Mouse (Mus musculus) CH12.LX (cell line): ENCODE results near the gene Prkar1b. TPM values are rescaled to one million over a fixed set of nuclear protein-coding genes. Genes with fewer than 3 reads are reported as not detected.
A peak's percentile ranks its signal among the peaks of the same experiment; 100 is the strongest.

ENCODE experiments used
- DNase-seq: peaks from one replicate; pipeline ENCODE4 v3.0.0-alpha.2; 2013; ENCODE audit errors: extremely low read depth
- H3K27ac ChIP-seq: 2 replicates; pipeline ENCODE4 v1.5.1; 2012; ENCODE audit warnings: low read depth, mild to moderate bottlenecking, control low read depth, moderate library complexity; ENCODE audit not compliant: insufficient read depth
- H3K27me3 ChIP-seq: replicated peaks from 2 replicates; pipeline ENCODE3; 2012; ENCODE audit warnings: inconsistent platforms
- H3K36me3 ChIP-seq, 2 experiments: replicated peaks in 1 of 2; 2 replicates each; pipeline versions ENCODE3 to v1.6.1; 2012; ENCODE audit warnings: inconsistent platforms in 1 of 2, low read length in 1 of 2, mild to moderate bottlenecking in 1 of 2, mixed read lengths in 1 of 2, moderate library complexity in 1 of 2; ENCODE audit not compliant: control insufficient read depth in 1 of 2, insufficient read depth in 1 of 2
- H3K4me1 ChIP-seq, 2 experiments: 2 replicates each; pipeline ENCODE4 v1.6.1; 2012; ENCODE audit warnings: inconsistent platforms in 1 of 2, moderate library complexity in 1 of 2; ENCODE audit not compliant: insufficient read depth in 2 of 2, control insufficient read depth in 1 of 2
- H3K4me2 ChIP-seq: 2 replicates; pipeline ENCODE4 v1.6.1; 2012; ENCODE audit warnings: low read depth, mild to moderate bottlenecking, control low read depth; ENCODE audit not compliant: poor library complexity, insufficient read depth, severe bottlenecking
- H3K4me3 ChIP-seq, 3 experiments: fragments of 150-350 bp in 1 of 3; sonication (generic) in 1 of 3; replicated peaks in 1 of 3; 2 replicates each; pipeline versions ENCODE3 to v1.5.1; 2011 to 2012; ENCODE audit warnings: low read depth in 2 of 3, low read length in 2 of 3, mild to moderate bottlenecking in 2 of 3, moderate library complexity in 2 of 3, control low read depth in 1 of 3, improper control_type of control experiment in 1 of 3, inconsistent platforms in 1 of 3, mixed read lengths in 1 of 3; ENCODE audit not compliant: poor library complexity in 1 of 3
- H3K79me2 ChIP-seq: replicated peaks from 2 replicates; pipeline ENCODE4 v1.6.1; 2012; ENCODE audit warnings: mild to moderate bottlenecking, moderate library complexity; ENCODE audit not compliant: control insufficient read depth, poor library complexity, insufficient read depth, severe bottlenecking; ENCODE audit errors: extremely low read depth
- H3K9ac ChIP-seq: 2 replicates; pipeline ENCODE4 v1.6.1; 2012; ENCODE audit warnings: low read depth, mild to moderate bottlenecking, control low read depth, moderate library complexity; ENCODE audit not compliant: insufficient read depth
- H3K9me3 ChIP-seq: replicated peaks from 2 replicates; pipeline ENCODE3; 2012; ENCODE audit warnings: low read length, inconsistent platforms, mixed read lengths
- CHD1 ChIP-seq: IDR thresholded peaks from 2 replicates; pipeline ENCODE4 v1.6.1; 2012; ENCODE audit warnings: low read depth, low read length, improper control_type of control experiment, inconsistent platforms
- CHD2 ChIP-seq: IDR thresholded peaks from 2 replicates; pipeline ENCODE4 v1.6.1; 2011; ENCODE audit warnings: low read length, improper control_type of control experiment
- EP300 ChIP-seq: IDR thresholded peaks from 2 replicates; pipeline ENCODE4 v1.6.1; 2011; ENCODE audit warnings: low read length, improper control_type of control experiment
- KAT2A ChIP-seq: IDR thresholded peaks from 2 replicates; pipeline ENCODE4 v1.6.1; 2012; ENCODE audit warnings: low read length, improper control_type of control experiment, inconsistent platforms; ENCODE audit not compliant: insufficient replicate concordance
- POLR2A ChIP-seq: IDR thresholded peaks from 2 replicates; pipeline ENCODE4 v1.6.1; 2011; ENCODE audit warnings: low read depth, mild to moderate bottlenecking, improper control_type of control experiment, low read length
- POLR2AphosphoS2 ChIP-seq: IDR thresholded peaks from 2 replicates; pipeline ENCODE4 v1.6.1; 2011; ENCODE audit warnings: low read depth, low read length, improper control_type of control experiment
- RAD21 ChIP-seq: IDR thresholded peaks from 2 replicates; pipeline ENCODE4 v1.6.1; 2011; ENCODE audit warnings: low read depth, mild to moderate bottlenecking, low read length, improper control_type of control experiment, moderate library complexity
- TBP ChIP-seq: conservative IDR thresholded peaks from 2 replicates; pipeline ENCODE4 v1.6.1; 2011; ENCODE audit warnings: low read depth, low read length, improper control_type of control experiment
- TCF12 ChIP-seq: IDR thresholded peaks from 2 replicates; pipeline ENCODE4 v1.6.1; 2014; ENCODE audit warnings: low read depth, mild to moderate bottlenecking, inconsistent platforms, low read length, improper control_type of control experiment
- ZC3H11A ChIP-seq: IDR thresholded peaks from 2 replicates; pipeline ENCODE4 v1.6.1; 2012; ENCODE audit warnings: low read depth, mild to moderate bottlenecking, inconsistent platforms, low read length, improper control_type of control experiment
- ZMIZ1 ChIP-seq: IDR thresholded peaks from 2 replicates; pipeline ENCODE4 v1.6.1; 2012; ENCODE audit warnings: low read depth, mild to moderate bottlenecking, inconsistent platforms, low read length, improper control_type of control experiment
- ZNF384 ChIP-seq: IDR thresholded peaks from 2 replicates; pipeline ENCODE4 v1.6.1; 2012; ENCODE audit warnings: low read depth, low read length, improper control_type of control experiment, inconsistent platforms
- dilution Hi-C: fragments of 300-500 bp; cut with MboI; formaldehyde crosslinking; loops from 2 replicates; pipeline ENCODE4 v1.14.3; 2020; ENCODE audit warnings: low sequenced_read_pairs; ENCODE audit not compliant: extremely low pct_unique_long_range_greater_than_20kb, extremely low pct_ligation_motif_present
- in situ Hi-C: fragments of 300-500 bp; cut with MboI; formaldehyde crosslinking; loops from 3 replicates; pipeline ENCODE4 v1.14.3; 2019; ENCODE audit warnings: low sequenced_read_pairs, low pct_ligation_motif_present, low pct_unique_long_range_greater_than_20kb, mixed read lengths
- polyA plus RNA-seq: library from polyadenylated mRNA; unstranded; fragments of >175 nt; gene quantifications from 2 replicates; pipeline ENCODE4 v1.2.1, GENCODE M21; 2012; ENCODE audit warnings: low read depth; ENCODE audit not compliant: insufficient read length
- total RNA-seq, 2 experiments: library from RNA; depleted of rRNA; stranded (reverse); fragments of 300-350 nt in 1 of 2; fragments of >200 nt in 1 of 2; gene quantifications; 2 replicates each; pipeline ENCODE4 v1.2.3; 2012 to 2014

Gene Prkar1b
- total and polyA plus RNA-seq, 3 experiments = not detected

- dilution Hi-C loops = no loop called here
- TF ChIP-seq ZC3H11A = no peak
- no peak for TF ChIP-seq CHD2
- no peak for TF ChIP-seq KAT2A
- TF ChIP-seq, all 38 proteins: peak for 0
- H3K9me3 ChIP-seq = peaks cover 2% of the 10 kb centered on the region
- peak overlapping the region; percentile 37 for H3K9ac ChIP-seq
- peaks cover 13 to 36% of the 10 kb centered on the region in 2 experiments; a peak in 3 of 4 replicates for H3K4me1 ChIP-seq
- H3K36me3 ChIP-seq = peaks cover 20 to 34% of the 10 kb centered on the region in 2 experiments
- H3K4me2 ChIP-seq = peak overlapping the region; percentile 64
- H3K79me2 ChIP-seq = no peaks in the 10 kb centered on the region
- DNase-seq = no peak
- no peaks in the 10 kb centered on the region for H3K27me3 ChIP-seq
- peak overlapping the region; percentile 51 to 91 (median 71) for H3K4me3 ChIP-seq
- H3K27ac ChIP-seq = no peak overlapping the region
- in situ Hi-C loops = no loop called here
Observed at GRCm38 (mm10) chr5:139149006-139149672, 662 bp downstream of the Prkar1b start.

GRCm38 (mm10) chr5:139147178-139148078 is 2.4 kb downstream of the Prkar1b start:
- peaks cover 5 to 17% of the 10 kb centered on the region in 2 experiments for H3K36me3 ChIP-seq
- peaks cover 2% of the 10 kb centered on the region for H3K9me3 ChIP-seq
- no peak overlapping the region for H3K9ac ChIP-seq
- peaks cover 13 to 36% of the 10 kb centered on the region in 2 experiments; a peak in 3 of 4 replicates for H3K4me1 ChIP-seq
- H3K4me3 ChIP-seq = no peak overlapping the region
- H3K27me3 ChIP-seq = no peaks in the 10 kb centered on the region
- no peak overlapping the region for H3K27ac ChIP-seq
- in situ Hi-C loops (no loop called here), dilution Hi-C loops (no loop called here)
- no peaks in the 10 kb centered on the region for H3K79me2 ChIP-seq
- no peak for DNase-seq
- no peak overlapping the region for H3K4me2 ChIP-seq
- no peak for TF ChIP-seq EP300
- no peak for TF ChIP-seq ZNF384
- TF ChIP-seq RAD21 = no peak
- TF ChIP-seq CHD2 = no peak
- no peak for TF ChIP-seq ZMIZ1
- no peak for TF ChIP-seq TBP
- TF ChIP-seq TCF12 = no peak
- TF ChIP-seq CHD1 = no peak
- TF ChIP-seq ZC3H11A = no peak
- TF ChIP-seq POLR2A = no peak
- TF ChIP-seq POLR2AphosphoS2 = no peak
